Mouse (Mus musculus): ENCODE measurements around the gene Cemip. TPM values are rescaled to one million over a fixed set of nuclear protein-coding genes. Genes with fewer than 3 reads are reported as not detected.

Cemip gene
- total RNA-seq, 2 experiments from 2014 or later: 1.9 to 2.8 TPM

DNA sequence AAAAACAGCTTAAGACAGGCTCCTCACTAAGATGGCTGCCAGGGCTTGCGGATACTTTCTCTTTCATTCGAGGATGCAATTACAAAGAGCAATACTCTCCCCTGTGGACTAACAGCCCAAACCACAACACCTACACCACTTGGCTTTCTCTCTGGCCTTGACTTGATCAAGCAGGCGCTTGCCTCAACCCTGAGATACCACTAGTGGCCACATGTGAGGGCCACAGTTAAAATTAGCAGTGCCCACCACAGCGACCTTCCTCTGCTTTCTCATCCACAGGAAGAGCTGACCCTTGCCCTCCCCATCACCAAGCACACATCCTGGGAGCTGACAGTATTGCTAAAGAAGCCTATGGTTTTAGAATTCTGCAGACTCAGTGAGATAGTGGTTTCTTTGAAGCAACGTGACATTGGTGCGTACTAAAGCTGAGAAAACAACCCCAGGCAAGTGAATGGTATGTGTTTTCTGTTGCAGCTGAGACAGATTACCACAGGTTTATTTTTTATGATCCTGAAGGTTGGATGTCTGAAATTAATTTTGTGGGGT lies 109.8 kb downstream of the Cemip start:
- no peak for DNase-seq (ENCODE audit: low spot score in 2 of 2)

GRCm38 (mm10) chr7:83975283-83975682 lies 111.0 kb downstream of the Cemip start:
- DNase-seq (ENCODE audit: low spot score in 2 of 2): no peak

DNA sequence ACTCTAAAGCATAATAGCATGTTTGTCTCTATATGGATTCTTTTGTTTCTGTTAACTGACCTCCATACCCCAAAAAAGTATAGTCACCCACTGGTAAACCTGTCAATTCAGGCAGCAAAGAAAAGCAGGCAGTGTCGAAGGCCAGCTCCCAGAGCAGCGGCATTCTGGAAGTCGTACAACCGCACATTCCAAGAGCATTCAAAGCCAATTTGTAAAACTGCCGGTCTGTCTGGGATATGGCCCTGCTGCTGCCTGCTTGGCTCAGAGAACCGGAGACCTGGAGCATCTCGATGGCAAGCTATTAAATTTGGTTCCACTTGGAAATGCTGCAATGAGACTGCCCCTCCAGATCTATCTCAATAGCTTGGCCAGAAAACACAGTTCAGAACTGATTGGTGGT lies 113.8 kb downstream of the Cemip start:
- no peak for DNase-seq (ENCODE audit: low spot score in 2 of 2)

GRCm38 (mm10) chr7:83966047-83966818 lies 120.1 kb downstream of the Cemip start:
- no peak for DNase-seq (ENCODE audit: low spot score in 2 of 2)

GRCm38 (mm10) chr7:83965181-83965580 lies 121.1 kb downstream of the Cemip start:
- no peak for DNase-seq (ENCODE audit: low spot score in 2 of 2)

DNA sequence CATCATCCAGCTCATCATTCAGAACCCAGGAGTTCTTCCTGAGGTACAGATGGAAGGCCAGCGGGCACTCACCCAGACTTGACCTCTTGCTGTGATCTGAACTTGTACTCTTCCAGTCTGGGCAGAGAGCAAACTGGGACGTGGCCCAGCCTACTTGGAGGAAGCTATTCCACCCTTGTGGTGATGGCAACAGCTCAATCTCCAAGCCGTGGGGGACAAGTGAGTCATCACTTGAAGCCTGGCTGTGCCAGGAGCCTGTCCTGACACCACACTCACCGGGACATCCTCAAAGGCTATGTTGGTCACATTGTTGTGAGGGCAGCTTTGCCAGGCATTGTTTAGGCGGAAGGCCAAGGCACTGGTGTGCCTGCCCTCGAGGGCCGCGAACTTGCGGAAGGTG lies 133.8 kb downstream of the Cemip start:
- no peak for DNase-seq (ENCODE audit: low spot score in 2 of 2)

DNA sequence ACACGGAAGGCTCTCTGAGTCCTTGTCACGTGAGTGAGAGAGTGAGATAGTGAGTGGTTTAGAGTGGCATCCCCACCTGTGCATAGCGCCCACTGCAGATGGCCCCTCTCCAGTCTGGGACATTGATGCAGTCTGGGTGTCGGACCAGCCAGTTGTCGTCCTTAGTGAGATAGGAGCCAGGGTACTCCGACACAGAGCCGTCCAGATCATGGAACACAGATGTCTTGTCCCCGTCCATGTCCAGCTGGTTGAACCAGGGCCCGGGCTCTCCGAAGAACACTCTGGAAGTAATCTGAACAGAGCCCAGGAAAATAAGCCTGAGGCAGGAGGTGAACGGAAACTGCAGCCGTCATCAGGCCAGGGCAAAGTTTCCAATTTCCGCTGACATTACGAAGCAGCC lies 135.0 kb downstream of the Cemip start:
- no peak for DNase-seq (ENCODE audit: low spot score in 2 of 2)

DNA sequence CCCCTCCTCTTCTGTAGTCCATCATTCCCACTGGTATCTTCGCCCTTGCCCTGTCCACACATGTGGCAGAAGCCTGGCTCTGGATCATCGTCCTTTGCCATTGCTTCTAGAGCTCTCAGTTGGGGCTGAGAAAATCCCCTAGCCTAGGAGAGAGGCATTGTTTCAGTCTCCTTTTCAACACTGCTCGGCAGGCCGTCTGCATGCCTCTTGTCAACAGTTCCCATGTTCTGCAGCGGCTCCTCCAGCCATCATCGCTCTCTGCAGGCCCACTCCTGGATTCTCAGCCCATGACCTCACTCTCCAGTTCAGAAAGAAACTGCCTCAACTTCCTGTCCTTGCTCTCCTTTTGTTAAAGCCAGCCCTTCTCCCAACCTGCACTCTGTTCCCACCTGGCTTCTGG lies 136.6 kb downstream of the Cemip start:
- DNase-seq (ENCODE audit: low spot score in 2 of 2): no peak

DNA sequence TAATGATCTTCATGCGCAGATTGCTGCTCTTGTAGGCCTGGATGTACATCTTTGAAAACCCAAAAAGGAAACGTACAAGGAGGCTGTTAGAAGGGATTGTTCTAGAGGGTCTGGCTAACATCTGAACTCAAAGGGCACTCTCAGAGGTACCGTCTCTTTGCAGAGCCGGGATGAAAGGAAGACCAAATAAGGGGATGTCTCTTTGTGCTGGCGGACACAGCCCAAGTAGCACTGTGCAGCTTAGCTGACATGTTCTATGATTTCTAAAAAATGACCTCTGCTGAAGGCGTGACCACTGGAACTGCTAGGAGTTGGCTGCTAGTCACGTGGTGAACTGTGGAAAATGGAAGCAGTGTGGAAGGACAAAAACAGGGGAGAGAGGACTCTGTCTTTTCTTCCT lies 137.6 kb downstream of the Cemip start:
- DNase-seq (ENCODE audit: low spot score in 2 of 2): no peak

GRCm38 (mm10) chr7:83941701-83942101 lies 144.6 kb downstream of the Cemip start:
- DNase-seq (ENCODE audit: low spot score in 2 of 2): no peak

- DNase-seq (ENCODE audit: low spot score in 2 of 2): no peak
Measured at GRCm38 (mm10) chr7:83940136-83940535, 146.2 kb downstream of the Cemip start.

- no peak for DNase-seq (ENCODE audit: low spot score in 2 of 2)
Measured at GRCm38 (mm10) chr7:83939017-83939721, 147.1 kb downstream of the Cemip start.

DNA sequence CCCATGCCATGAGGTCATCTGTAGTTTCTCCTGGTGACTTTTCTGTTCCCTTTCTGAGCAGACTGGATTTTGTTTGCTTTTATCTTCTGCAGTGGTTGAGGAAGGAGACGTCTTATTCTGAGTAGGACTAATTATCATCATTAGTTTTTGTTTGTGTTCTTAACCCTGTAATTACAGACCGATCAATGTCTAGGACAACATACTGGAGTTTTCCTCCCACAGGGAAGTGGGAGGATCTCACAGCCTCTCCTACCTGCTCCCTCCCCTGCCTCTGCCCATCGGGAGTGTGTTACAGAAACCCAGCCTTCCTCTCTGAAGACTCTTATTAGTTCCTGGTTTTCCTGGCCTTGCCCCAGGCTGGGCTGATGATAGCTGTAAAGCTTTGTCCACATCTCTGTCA lies 164.7 kb downstream of the Cemip start:
- DNase-seq (ENCODE audit: low spot score in 2 of 2): no peak

DNA sequence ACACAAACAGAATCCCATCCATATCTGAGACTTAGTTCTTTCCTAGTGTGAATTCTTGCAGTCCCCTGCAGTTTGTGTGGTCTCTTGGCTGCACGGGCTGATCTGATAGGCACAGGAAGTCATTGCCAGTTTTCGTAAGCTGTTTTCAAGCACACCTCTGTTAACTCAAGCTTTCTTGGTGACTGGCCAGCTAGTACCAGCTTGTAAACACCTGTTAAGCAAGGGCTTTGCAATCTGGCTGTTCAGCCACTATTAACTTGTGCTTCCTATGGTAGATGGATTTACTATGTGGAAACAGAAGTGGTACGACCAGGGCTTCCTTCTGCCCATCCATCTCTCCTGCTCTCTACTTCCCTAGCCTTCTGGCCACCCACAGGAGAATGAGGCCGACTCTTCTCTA lies 166.1 kb downstream of the Cemip start:
- no peak for DNase-seq (ENCODE audit: low spot score in 2 of 2)

GRCm38 (mm10) chr7:83914566-83914965 lies 171.7 kb downstream of the Cemip start:
- peak; percentile 52 for DNase-seq (ENCODE audit: low spot score in 2 of 2)

- no peak for DNase-seq (ENCODE audit: low spot score in 2 of 2)
Measured at GRCm38 (mm10) chr7:83913995-83914394, 172.3 kb downstream of the Cemip start.

DNA sequence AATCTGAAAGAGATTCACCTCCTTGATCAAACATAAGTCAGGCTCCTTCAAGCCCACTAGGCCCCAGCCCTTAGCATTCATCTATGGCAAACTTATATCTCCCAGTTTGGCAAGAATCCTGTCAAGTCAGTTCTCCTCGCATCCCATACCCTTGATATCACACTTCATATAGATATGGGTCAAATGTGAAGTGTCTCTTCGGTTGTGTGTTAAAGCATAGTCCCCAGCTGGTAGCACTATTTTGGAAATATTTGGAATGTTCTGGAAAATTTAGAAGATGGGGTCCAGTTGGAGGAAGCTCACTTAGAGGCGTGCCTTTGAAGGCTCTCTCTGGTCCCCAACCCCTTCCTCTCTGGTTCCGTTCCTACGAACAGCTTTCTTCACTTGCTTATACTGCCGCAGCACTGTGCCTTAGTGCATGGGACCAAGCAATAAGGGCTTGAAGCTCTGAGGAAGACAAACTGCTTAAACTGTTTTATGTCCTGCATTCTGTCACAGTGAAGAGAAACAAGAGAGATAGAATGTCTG lies 172.8 kb downstream of the Cemip start:
- DNase-seq (ENCODE audit: low spot score in 2 of 2): no peak

- DNase-seq (ENCODE audit: low spot score in 2 of 2): no peak
Measured at GRCm38 (mm10) chr7:83911909-83912308, 174.4 kb downstream of the Cemip start.

DNA sequence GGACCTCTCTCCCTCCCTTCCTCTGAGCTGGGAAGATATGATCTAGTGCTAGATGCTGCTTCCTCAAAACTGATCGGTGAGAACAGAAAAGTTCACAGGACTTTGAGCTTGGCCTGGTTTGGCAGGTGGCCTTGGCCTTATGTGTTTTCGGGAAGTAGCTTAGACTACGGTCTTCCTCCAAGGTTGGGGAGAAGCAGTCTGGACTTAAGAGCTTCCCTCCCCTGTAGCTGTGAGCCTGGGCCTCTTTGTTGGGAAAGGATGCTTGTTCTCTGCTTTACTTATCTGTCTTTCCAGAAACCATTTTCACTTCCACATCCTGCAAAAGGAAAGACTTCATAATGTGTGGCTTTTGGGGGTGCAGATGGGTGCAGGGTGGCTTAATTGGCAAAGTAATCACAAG lies 181.5 kb downstream of the Cemip start:
- no peak for DNase-seq (ENCODE audit: low spot score in 2 of 2)

- DNase-seq (ENCODE audit: low spot score in 2 of 2): no peak
Measured at GRCm38 (mm10) chr7:83902296-83903145, 183.8 kb downstream of the Cemip start.

- no peak for DNase-seq (ENCODE audit: low spot score in 2 of 2)
Measured at GRCm38 (mm10) chr7:83901425-83901824, 184.9 kb downstream of the Cemip start.

Measured in adrenal gland, postnatal 4 days (tissue).